Mouse (Mus musculus) liver, embryonic 11.5 days (tissue): Measurements from ENCODE around the gene Foxf2. TPM values are rescaled to one million over a fixed set of nuclear protein-coding genes. Genes with fewer than 3 reads are reported as not detected.

Source experiments
- ATAC-seq: fragments of 200-750 bp; cut with Nextera tagmentation; replicated peaks from 2 replicates; pipeline ENCODE4 v1.8.0; 2017; ENCODE audit warnings: moderate number of reproducible peaks, mild to moderate bottlenecking, moderate TSS enrichment, moderate library complexity; ENCODE audit not compliant: low FRiP score
- DNase-seq: peaks from one replicate; pipeline ENCODE4 v3.0.0-alpha.2; 2017; ENCODE audit warnings: low spot score
- H3K27ac ChIP-seq: fragments of 300-500 bp; sonication (generic); 2 replicates; pipeline ENCODE4 v1.5.1; 2014; ENCODE audit warnings: mild to moderate bottlenecking, low read depth, low read length, control low read depth
- H3K27me3 ChIP-seq: fragments of 300-500 bp; sonication (generic); replicated peaks from 2 replicates; pipeline ENCODE4 v1.6.1; 2014; ENCODE audit warnings: low read length, mixed read lengths; ENCODE audit not compliant: control insufficient read depth, insufficient read depth
- H3K36me3 ChIP-seq: fragments of 300-500 bp; sonication (generic); 2 replicates; pipeline ENCODE4 v1.6.1; 2014; ENCODE audit warnings: mild to moderate bottlenecking, low read length, moderate library complexity, mixed read lengths; ENCODE audit not compliant: control insufficient read depth, insufficient read depth
- H3K4me1 ChIP-seq: fragments of 300-500 bp; sonication (generic); replicated peaks from 2 replicates; pipeline ENCODE4 v1.6.1; 2014; ENCODE audit warnings: low read length, mixed read lengths; ENCODE audit not compliant: control insufficient read depth, insufficient read depth
- H3K4me2 ChIP-seq: fragments of 300-500 bp; sonication (generic); 2 replicates; pipeline ENCODE4 v1.6.1; 2014; ENCODE audit warnings: mild to moderate bottlenecking, control low read depth, moderate library complexity
- H3K4me3 ChIP-seq: fragments of 300-500 bp; sonication (generic); 2 replicates; pipeline ENCODE4 v1.5.1; 2014; ENCODE audit warnings: low read depth, low read length, control low read depth
- H3K9ac ChIP-seq: fragments of 300-500 bp; sonication (generic); 2 replicates; pipeline ENCODE4 v1.6.1; 2014; ENCODE audit warnings: low read depth, low read length, control low read depth
- H3K9me3 ChIP-seq: fragments of 300-500 bp; sonication (generic); 2 replicates; pipeline ENCODE4 v1.6.1; 2016; ENCODE audit warnings: low read length, inconsistent platforms, mixed read lengths; ENCODE audit not compliant: control insufficient read depth
- WGBS: fragments of 180-500 bp; shearing (Covaris S2); extraction: QIAGEN DNeasy Blood & Tissue Kit; methylation state at CpG from one replicate; pipeline ENCODE4 v1.1.7; 2014; 5-methylcytosine and 5-hydroxymethylcytosine counted together
- polyA plus RNA-seq: library from polyadenylated mRNA; unstranded; fragments of >200 nt; fragmentation: Nextera tagmentation; extraction: Ambion mirVana; gene quantifications from 2 replicates; pipeline ENCODE4 v1.2.1, GENCODE M21; 2014

The Foxf2 gene
- polyA plus RNA-seq, 1 experiment from 2014 or later, result 0.70 TPM

DNA sequence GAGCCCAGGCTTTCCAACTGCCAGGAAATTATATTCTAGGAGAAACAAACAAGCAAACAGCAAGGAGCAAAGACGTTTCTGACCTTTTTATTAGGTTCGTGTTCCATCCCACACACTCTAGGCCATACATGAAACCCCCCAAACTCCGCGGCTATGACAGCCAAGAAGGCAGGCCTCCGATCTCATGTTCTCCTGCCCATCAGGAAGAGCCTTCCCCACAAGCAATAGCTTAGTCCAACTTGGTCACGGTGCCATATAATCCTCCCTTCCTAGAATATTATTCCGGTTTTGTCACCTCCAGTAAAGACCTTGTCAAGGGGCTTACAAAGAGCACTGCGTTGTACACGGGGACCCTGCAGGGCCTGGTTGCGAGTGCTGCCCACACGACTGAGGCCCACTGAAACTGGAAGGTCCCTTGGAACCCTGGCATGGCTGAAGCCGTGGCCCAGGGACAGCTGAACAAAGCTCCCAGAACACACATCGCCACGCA lies 3.1 kb downstream of the Foxf2 start:
- Histone ChIP-seq H3K9me3 (no peaks in the 10 kb centered on the region), H3K4me1 (peaks cover 4% of the 10 kb centered on the region; the same call in 1 of the 2 replicates), H3K36me3 (no peaks in the 10 kb centered on the region), H3K4me2 (peak overlapping the region; percentile 62), H3K27me3 (peaks cover 92% of the 10 kb centered on the region), H3K4me3 (peak overlapping the region; percentile 44), H3K27ac (no peak overlapping the region), H3K9ac (no peak overlapping the region)
- ATAC-seq, result no peak
- DNase-seq, result no peak
- 4% methylated on average over 14 of the region's 14 CpGs for WGBS

DNA sequence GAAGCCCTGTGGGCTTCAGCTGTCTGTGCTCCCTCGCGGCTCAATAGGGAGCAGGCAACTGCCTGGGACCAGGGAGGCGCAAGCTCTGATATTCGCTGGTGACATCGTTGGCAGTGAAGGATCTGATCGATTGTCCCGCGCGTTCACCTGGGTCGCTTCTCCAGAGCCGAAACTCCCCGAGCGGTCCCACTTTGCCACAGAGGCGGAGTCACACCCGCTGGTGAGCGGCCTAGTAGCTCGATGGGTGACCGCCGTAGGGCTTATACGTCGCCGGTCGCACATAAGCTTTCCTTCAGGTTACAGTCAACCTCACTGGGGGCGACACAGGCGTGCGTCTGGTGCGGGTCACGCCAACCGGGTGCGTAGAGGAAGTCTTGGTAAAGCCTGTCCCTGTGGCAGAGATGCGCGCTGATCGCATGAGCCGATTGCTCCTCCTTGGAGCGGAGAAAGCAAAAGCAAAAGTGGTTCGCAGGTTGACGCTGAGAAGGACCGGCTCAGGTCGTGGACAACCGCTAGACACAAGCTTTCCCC lies 3.8 kb downstream of the Foxf2 start:
- Histone ChIP-seq H3K9me3 (no peaks in the 10 kb centered on the region), H3K27ac (no peak overlapping the region), H3K4me3 (peak overlapping the region; percentile 44), H3K27me3 (peaks cover 87% of the 10 kb centered on the region), H3K4me2 (peak overlapping the region; percentile 62), H3K36me3 (no peaks in the 10 kb centered on the region), H3K9ac (no peak overlapping the region; the same call in 1 of the 2 replicates), H3K4me1 (peaks cover 4% of the 10 kb centered on the region; the same call in 1 of the 2 replicates)
- DNase-seq (no peak), ATAC-seq (no peak)
- WGBS, result 3% methylated on average over 40 of the region's 40 CpGs

DNA sequence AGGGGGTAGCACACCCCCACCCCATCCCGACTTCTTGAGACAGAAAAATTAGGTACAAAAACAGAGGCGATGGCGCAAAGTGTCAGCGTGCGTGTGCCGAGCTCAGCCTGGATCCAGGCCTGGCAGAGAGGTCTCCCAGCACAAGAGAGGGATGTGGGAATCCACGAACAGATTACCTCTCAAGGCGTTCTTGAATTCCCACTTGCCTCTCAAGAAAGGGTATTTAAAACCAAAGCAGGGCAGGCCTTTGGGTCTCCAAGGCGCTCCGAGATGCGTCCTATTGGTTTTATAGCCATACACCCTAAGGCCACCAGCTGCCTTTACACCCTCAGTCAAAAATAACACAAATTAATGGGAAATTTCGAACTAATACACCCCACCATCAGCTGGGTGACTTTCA lies 4.4 kb downstream of the Foxf2 start:
- Histone ChIP-seq H3K4me1 (peaks cover 4% of the 10 kb centered on the region; the same call in 1 of the 2 replicates), H3K9me3 (no peaks in the 10 kb centered on the region), H3K27me3 (peaks cover 80% of the 10 kb centered on the region), H3K4me2 (peak overlapping the region; percentile 62), H3K36me3 (no peaks in the 10 kb centered on the region), H3K9ac (no peak overlapping the region), H3K27ac (no peak overlapping the region), H3K4me3 (no peak overlapping the region; the same call in 1 of the 2 replicates)
- ATAC-seq (no peak), DNase-seq (no peak)
- WGBS, result 21% methylated on average over 12 of the region's 12 CpGs

DNA sequence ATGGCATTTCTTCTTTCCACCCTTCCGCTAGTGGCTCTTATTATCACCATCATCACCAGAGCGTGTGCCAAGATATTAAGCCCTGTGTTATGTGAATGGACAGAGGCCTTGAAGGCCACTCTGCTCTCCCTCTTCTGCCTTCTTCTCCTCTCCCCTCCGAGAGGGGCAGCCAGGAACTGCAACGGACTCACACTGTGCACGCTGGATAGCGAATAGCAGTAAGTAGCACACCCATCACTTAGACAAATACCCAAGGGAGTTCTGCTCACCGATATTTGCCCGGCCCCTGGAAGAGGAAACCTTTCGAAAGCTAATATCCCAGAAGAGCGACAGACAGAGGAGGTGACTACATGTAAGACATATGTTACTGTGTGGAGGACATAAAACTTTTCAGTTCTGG lies 4.9 kb downstream of the Foxf2 start:
- Histone ChIP-seq H3K4me3 (no peak overlapping the region), H3K4me2 (no peak overlapping the region), H3K4me1 (peaks cover 4% of the 10 kb centered on the region; the same call in 1 of the 2 replicates), H3K9me3 (no peaks in the 10 kb centered on the region), H3K36me3 (no peaks in the 10 kb centered on the region), H3K27me3 (peaks cover 75% of the 10 kb centered on the region), H3K9ac (no peak overlapping the region), H3K27ac (no peak overlapping the region)
- DNase-seq (no peak), ATAC-seq (no peak)
- 11% methylated on average over 10 of the region's 10 CpGs for WGBS

DNA sequence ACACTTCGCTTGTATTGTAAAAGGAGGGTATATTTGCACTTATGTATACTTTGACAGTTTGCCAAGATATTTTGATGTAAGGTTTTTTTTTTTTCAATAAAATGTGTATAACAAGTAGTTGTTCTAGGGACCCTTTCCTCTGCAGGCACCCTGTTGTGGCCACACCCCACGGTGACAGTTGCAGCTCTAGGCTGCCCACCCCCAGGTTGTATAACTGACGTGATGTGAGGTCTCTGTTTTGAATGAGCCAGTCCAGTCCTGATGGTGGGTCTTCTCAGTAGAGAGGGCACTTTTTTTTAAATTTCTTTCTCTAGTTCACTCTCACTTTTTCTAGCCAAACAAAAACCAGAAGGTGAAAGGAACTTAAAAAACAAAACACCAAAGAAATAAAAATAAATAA lies 5.7 kb downstream of the Foxf2 start:
- Histone ChIP-seq H3K36me3 (no peaks in the 10 kb centered on the region), H3K4me3 (no peak overlapping the region), H3K4me1 (0 out of 2 replicates have a peak, but pooled peaks cover 4% of the 10 kb centered on the region), H3K4me2 (no peak overlapping the region), H3K9ac (no peak overlapping the region), H3K9me3 (no peaks in the 10 kb centered on the region), H3K27ac (no peak overlapping the region), H3K27me3 (peaks cover 68% of the 10 kb centered on the region)
- DNase-seq (no peak), ATAC-seq (no peak)
- WGBS, result 22% methylated on average over 3 of the region's 3 CpGs

DNA sequence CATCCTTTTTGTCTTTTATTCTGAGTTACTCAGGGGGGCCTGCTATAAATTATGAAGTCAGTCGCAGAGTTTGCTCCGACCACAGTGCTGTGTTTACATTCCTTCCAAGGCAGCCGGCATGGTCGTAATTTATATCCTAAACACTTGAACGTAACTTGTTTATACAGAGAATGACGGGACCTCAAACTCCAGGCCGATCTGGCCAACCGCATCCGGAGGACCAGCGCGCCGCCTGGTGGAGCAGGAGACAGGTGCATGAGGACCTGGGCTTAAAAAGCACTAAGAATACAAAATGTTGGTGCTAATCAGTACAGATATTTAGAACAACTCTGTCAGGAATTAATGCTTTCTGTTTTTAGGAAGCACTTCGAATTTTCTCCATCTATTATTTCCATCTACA lies 6.8 kb downstream of the Foxf2 start:
- Histone ChIP-seq H3K36me3 (no peaks in the 10 kb centered on the region), H3K27me3 (peaks cover 56% of the 10 kb centered on the region), H3K27ac (no peak overlapping the region), H3K4me3 (no peak overlapping the region), H3K9me3 (no peaks in the 10 kb centered on the region), H3K4me2 (no peak overlapping the region; the same call in 1 of the 2 replicates), H3K9ac (no peak overlapping the region), H3K4me1 (no peaks in the 10 kb centered on the region)
- under 1% methylated on average over 13 of the region's 13 CpGs for WGBS
- no peak for DNase-seq
- no peak for ATAC-seq

DNA sequence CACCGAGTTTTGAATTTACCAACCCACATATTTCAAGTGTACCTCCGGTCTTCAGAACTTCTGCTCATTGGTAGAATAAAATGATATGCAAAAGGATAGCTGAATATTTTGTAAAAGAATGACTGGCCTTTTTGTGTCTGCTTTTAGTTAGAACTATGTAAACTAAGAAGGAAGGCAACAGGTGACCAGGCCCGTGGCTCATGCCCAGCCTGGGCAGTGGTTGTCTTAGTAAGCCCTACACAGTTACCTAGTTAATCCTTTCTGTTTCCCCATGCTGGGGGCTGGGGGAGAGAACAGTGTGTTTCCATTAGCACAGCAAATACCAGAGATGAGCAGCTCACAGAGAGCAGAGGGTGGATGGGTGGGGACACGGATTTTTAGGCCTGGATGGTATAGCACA lies 7.6 kb downstream of the Foxf2 start:
- H3K9me3 ChIP-seq, result no peaks in the 10 kb centered on the region
- no peaks in the 10 kb centered on the region for H3K36me3 ChIP-seq
- no peaks in the 10 kb centered on the region for H3K4me1 ChIP-seq
- no peak overlapping the region for H3K4me3 ChIP-seq
- H3K4me2 ChIP-seq, result no peak overlapping the region
- H3K27ac ChIP-seq, result no peak overlapping the region
- ATAC-seq (no peak), DNase-seq (no peak)
- WGBS, result 80% methylated on average over 4 of the region's 4 CpGs
- H3K27me3 ChIP-seq, result peaks cover 48% of the 10 kb centered on the region
- no peak overlapping the region for H3K9ac ChIP-seq

DNA sequence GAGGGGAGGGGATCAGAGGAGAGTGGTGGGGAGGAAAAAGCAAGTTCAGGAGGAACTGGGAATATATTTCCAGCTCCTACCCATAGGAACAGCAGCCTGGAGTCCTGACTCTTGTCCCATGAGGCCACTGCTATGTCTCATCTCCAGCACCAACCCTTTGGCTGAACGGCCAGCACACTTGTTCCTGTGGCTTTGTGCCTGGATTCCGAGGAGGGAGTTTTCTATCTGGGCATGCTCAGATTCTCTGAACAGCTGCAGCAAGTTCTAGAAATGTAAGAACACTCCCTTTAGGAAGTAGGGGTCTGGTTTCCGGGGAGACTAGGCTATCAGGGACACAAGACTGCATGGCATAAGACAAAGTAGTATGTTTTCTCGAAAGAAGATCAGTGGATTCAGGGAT lies 9.9 kb downstream of the Foxf2 start:
- WGBS, result 62% methylated on average over 4 of the region's 4 CpGs
- Histone ChIP-seq H3K4me3 (no peak overlapping the region), H3K4me2 (no peak overlapping the region), H3K27me3 (peaks cover 25% of the 10 kb centered on the region), H3K9me3 (no peaks in the 10 kb centered on the region), H3K36me3 (no peaks in the 10 kb centered on the region), H3K27ac (no peak overlapping the region), H3K9ac (no peak overlapping the region), H3K4me1 (no peaks in the 10 kb centered on the region)
- ATAC-seq (no peak), DNase-seq (no peak)

DNA sequence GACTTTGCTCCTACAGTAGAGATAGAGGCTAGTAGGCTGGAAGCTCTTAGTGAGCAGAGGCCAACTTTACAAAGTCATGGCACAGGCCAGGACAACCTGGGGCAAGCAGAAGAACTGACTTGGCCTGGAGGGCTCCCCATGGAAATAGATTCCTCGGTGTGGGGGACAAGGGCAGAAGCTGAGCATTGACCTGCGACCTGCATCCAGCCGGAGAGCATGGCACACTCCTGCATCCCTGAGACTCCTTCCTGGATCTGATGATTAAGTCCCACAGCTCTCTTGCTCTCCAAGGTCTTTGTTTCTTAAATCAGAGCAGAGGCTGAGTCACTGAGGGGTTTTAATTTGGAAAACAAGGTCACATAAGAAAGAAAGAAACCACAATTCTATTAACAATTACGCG lies 15.9 kb downstream of the Foxf2 start:
- no peak for DNase-seq
- Histone ChIP-seq H3K4me3 (no peak overlapping the region), H3K9ac (no peak overlapping the region), H3K27ac (no peak overlapping the region), H3K4me1 (no peaks in the 10 kb centered on the region), H3K36me3 (no peaks in the 10 kb centered on the region), H3K9me3 (no peaks in the 10 kb centered on the region), H3K27me3 (no peaks in the 10 kb centered on the region; the same call in none of the 2 replicates), H3K4me2 (no peak overlapping the region)
- ATAC-seq, result no peak
- 78% methylated on average over 5 of the region's 5 CpGs for WGBS
